Mouse (Mus musculus): ENCODE measurements around the gene Cadm1.

DNA sequence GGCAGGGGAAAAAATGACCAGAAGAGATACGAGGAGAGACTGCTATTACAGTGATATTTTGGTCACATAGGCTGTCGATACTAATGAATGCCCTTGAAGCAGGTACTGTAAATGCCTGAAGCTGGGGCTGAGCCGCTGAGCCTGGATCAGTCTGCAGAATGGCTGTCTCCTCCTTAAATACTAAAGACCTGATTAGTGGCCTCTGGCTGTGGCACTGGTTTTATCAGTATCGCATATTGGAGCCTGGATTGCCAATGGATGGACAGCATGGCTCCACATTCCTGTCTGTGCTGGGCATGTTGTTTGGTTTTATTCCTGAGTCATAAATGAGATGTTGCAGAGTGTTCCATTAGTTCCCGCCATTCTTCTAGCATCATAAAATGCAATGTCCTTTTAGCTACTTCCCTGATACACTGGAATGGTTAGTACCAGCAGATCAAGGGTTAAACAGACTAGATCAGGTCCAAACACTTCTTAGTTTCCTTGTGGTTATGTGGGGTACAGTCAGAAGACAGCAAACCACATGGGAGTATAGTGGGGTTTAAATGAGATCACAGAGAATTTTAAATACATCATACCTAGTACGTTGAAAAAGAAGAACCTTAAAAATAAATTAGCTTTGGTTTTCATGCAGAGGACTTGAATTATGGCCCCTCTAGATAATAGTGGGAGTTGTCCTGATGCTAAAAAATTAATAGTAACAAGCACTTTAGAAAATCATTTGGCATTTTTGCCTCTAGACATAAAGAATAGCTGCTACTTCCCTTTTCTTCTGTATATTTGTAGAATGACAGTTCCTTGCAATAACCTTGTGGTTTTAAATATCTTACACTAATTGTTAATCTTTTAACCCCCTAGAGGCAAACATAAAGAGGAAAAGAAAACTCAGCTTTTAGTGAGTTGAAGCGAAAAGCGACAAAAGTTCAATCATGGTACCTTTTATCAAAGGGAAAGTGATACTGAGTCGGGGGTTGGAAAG, 247.3 kb downstream of the Cadm1 start:
- TF ChIP-seq POLR2A (IDR thresholded peaks at IDR 0.05; ENCODE audit: borderline replicate concordance, extremely low read depth, insufficient read depth, insufficient read length, poor library complexity, severe bottlenecking), result no peak
- no peak for TF ChIP-seq CTCF (IDR thresholded peaks at IDR 0.05; ENCODE audit: borderline replicate concordance, extremely low read depth, insufficient read depth, insufficient read length)

Measured in brain, embryonic 14.5 days (tissue).